Mouse (Mus musculus) G1E (cell line): ENCODE measurements at regions not wholly inside any gene's neighbourhood (a gene's known extent, or its start where the extent isn't known, plus 50 kb on each side); places are given as distances from the start of the nearest gene placed in this dataset.

ENCODE experiments used
- CTCF ChIP-seq: IDR thresholded peaks from 2 replicates; pipeline ENCODE4 v1.5.1; 2012; ENCODE audit warnings: low read depth, low read length, inconsistent platforms, mixed read lengths
- GATA2 ChIP-seq: IDR thresholded peaks from 2 replicates; pipeline ENCODE4 v1.6.1; 2012; ENCODE audit warnings: low read depth, low read length, inconsistent platforms, borderline replicate concordance
- POLR2AphosphoS5 ChIP-seq: IDR thresholded peaks from 2 replicates; pipeline ENCODE4 v1.6.1; 2012; ENCODE audit warnings: low read depth, low read length, inconsistent platforms; ENCODE audit not compliant: insufficient replicate concordance
- TAL1 ChIP-seq: conservative IDR thresholded peaks from 2 replicates; pipeline ENCODE4 v1.6.1; 2012; ENCODE audit warnings: low read depth, low read length, inconsistent platforms, mixed read lengths

GRCm38 (mm10) chr16:30777416-30777815, 177.9 kb downstream of the Fam43a start:
- no peak for TF ChIP-seq CTCF
- no peak for TF ChIP-seq POLR2AphosphoS5
- TF ChIP-seq TAL1, result no peak
- no peak for TF ChIP-seq GATA2
